Mouse (Mus musculus): ENCODE results near the gene Rpl12.
A peak's percentile ranks its signal among the peaks of the same experiment; 100 is the strongest.
"Not testable (repeated sequence)": the region's sequence is repeated elsewhere in the genome, so short reads cannot be mapped to it uniquely, and the experiment has no call there.

Gene Rpl12

GRCm38 (mm10) chr2:32981725-32982271 is 20.4 kb downstream of the Rpl12 start, which contains the start of gene Slc2a8:
Gene Slc2a8 (minus strand): TSS chr2:32982083.
- DNase-seq (ENCODE audit: low spot score in 2 of 2) = peak; percentile 87 to 88

- no peak for DNase-seq (ENCODE audit: low spot score in 2 of 2)
Measured at GRCm38 (mm10) chr2:32982700-32983099, 21.3 kb downstream of the Rpl12 start.

GRCm38 (mm10) chr2:32983617-32984016 is 22.3 kb downstream of the Rpl12 start:
- no peak for DNase-seq (ENCODE audit: low spot score in 2 of 2)

- DNase-seq (ENCODE audit: low spot score in 2 of 2) = peak in 1 of 2 experiments; percentile 55
Measured at GRCm38 (mm10) chr2:32985844-32986243, 24.5 kb downstream of the Rpl12 start.

- no peak for DNase-seq (ENCODE audit: low spot score in 2 of 2)
Measured at GRCm38 (mm10) chr2:32989376-32989775, 28.0 kb downstream of the Rpl12 start.

GRCm38 (mm10) chr2:32990167-32990832 is 28.9 kb downstream of the Rpl12 start:
- no peak for DNase-seq (ENCODE audit: low spot score in 2 of 2)

GRCm38 (mm10) chr2:32992130-32992529 is 30.8 kb downstream of the Rpl12 start:
- DNase-seq (ENCODE audit: low spot score in 2 of 2) = no peak

GRCm38 (mm10) chr2:32997081-32997480 is 35.7 kb downstream of the Rpl12 start:
- no peak for DNase-seq (ENCODE audit: low spot score in 2 of 2)

- no peak for DNase-seq (ENCODE audit: low spot score in 2 of 2)
Measured at GRCm38 (mm10) chr2:32997792-32998191, 36.4 kb downstream of the Rpl12 start.

- no peak for DNase-seq (ENCODE audit: low spot score in 2 of 2)
Measured at GRCm38 (mm10) chr2:32999752-33000151, 38.4 kb downstream of the Rpl12 start.

- no peak for DNase-seq (ENCODE audit: low spot score in 2 of 2)
Measured at GRCm38 (mm10) chr2:33002144-33002543, 40.8 kb downstream of the Rpl12 start.

GRCm38 (mm10) chr2:33005041-33005440 is 43.7 kb downstream of the Rpl12 start:
- DNase-seq (ENCODE audit: low spot score in 2 of 2) = no peak

- not testable (repeated sequence) for DNase-seq (ENCODE audit: low spot score in 2 of 2)
Measured at GRCm38 (mm10) chr2:33009055-33009454, 47.7 kb downstream of the Rpl12 start.

- DNase-seq (ENCODE audit: low spot score in 2 of 2) = no peak
Measured at GRCm38 (mm10) chr2:33014877-33015276, 53.5 kb downstream of the Rpl12 start.
